Mouse (Mus musculus) brown adipose tissue, adult 24 weeks (tissue): ENCODE results near the gene Rufy4. TPM values are rescaled to one million over a fixed set of nuclear protein-coding genes. Genes with fewer than 3 reads are reported as not detected.

Experiments
- H3K27ac ChIP-seq: fragments of 200-500 bp; replicated peaks from 2 replicates; pipeline ENCODE4 v1.5.1; 2012; ENCODE audit warnings: low read depth, mild to moderate bottlenecking, low read length
- H3K4me1 ChIP-seq: fragments of 200-500 bp; 2 replicates; pipeline ENCODE4 v1.6.1; 2012; ENCODE audit warnings: low read length, mixed read lengths; ENCODE audit not compliant: control insufficient read depth, insufficient read depth, insufficient read length
- H3K4me3 ChIP-seq: fragments of 200-500 bp; 2 replicates; pipeline ENCODE4 v1.5.1; 2012; ENCODE audit warnings: low read depth, mild to moderate bottlenecking, low read length, moderate library complexity; ENCODE audit not compliant: insufficient read depth
- polyA plus RNA-seq: library from polyadenylated mRNA; stranded (reverse); fragments of >200 nt; gene quantifications from 2 replicates; pipeline ENCODE4 v1.2.4, GENCODE M21; 2012; ENCODE audit not compliant: missing spikeins, insufficient read depth, insufficient read length

The Rufy4 gene
- polyA plus RNA-seq, 1 experiment = 2.1 TPM

- H3K4me1 ChIP-seq = peaks cover 8% of the 10 kb centered on the region
- H3K27ac ChIP-seq = no peak within 1 kb of the TSS
- no peak within 1 kb of the TSS for H3K4me3 ChIP-seq
These were observed 69.1 kb downstream of the Rufy4 start, which contains the start of gene Cxcr1 for GRCm38 (mm10) chr1:74194445-74194844. Gene Cxcr1 (minus strand): TSS chr1:74194631.

GRCm38 (mm10) chr1:74195961-74196360, 70.6 kb downstream of the Rufy4 start:
- Histone ChIP-seq H3K4me1 (peaks cover 3% of the 10 kb centered on the region; the same call in 1 of the 2 replicates), H3K4me3 (no peak overlapping the region), H3K27ac (no peak overlapping the region)

DNA sequence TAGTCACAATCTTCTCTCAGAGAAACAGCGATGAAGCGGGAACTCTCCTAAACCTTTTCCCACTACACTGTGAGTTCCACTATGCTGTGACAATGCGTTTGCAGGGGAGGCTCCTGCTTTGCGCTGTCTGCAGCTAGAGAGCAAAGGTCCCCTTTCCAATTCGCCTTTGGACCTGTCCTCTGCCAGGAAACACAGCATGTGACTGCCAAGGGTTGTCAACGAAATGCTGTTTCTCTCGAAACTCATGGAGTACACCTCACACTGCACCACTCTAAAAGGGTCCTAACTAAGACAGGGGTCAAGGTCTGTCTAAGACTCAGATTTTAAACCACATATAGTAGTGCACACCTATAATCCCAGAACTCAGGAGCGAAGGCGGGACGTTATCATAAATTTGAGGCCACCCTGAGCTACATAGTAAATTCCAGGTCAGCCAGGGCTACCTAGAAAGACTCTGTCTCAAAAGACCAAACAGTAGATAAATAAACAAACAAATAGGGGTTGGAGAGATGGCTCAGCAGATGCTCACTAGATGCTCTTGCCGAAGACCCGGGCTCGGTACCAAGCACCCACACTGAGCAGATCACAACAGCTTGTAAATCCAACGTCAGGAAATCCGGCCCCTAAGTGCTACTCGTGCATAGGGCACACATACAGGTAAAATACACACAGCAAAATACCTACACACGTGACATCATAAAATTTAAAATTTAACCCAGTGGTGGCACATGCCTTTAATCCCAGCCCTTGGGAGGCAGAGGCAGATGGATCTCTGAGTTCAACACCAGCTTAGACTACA, 71.5 kb downstream of the Rufy4 start:
- peaks cover 3% of the 10 kb centered on the region; the same call in 1 of the 2 replicates for H3K4me1 ChIP-seq
- H3K4me3 ChIP-seq = no peak overlapping the region
- no peak overlapping the region for H3K27ac ChIP-seq

Other genes starting within 250 kb of the Rufy4 start
- 237 and 280 TPM in 2 replicates for gene Tns1, start 1.1 kb upstream of the Rufy4 start, polyA plus RNA-seq
- gene Cxcr2, start 28.4 kb downstream of the Rufy4 start, polyA plus RNA-seq = not detected in 2 replicates
- gene Cxcr1, start 69.1 kb downstream of the Rufy4 start, polyA plus RNA-seq = not detected in 2 replicates
- gene Arpc2, start 110.5 kb downstream of the Rufy4 start, polyA plus RNA-seq = 131 and 169 TPM in 2 replicates
- not detected in 2 replicates for gene Gpbar1, start 153.0 kb downstream of the Rufy4 start, polyA plus RNA-seq
- 66.7 and 77.7 TPM in 2 replicates for gene Aamp, start 159.2 kb downstream of the Rufy4 start, polyA plus RNA-seq
- gene Pnkd, start 159.4 kb downstream of the Rufy4 start, polyA plus RNA-seq = 117 and 146 TPM in 2 replicates
- 34.6 and 41.7 TPM in 2 replicates for gene Tmbim1, start 180.1 kb downstream of the Rufy4 start, polyA plus RNA-seq
- not detected in 2 replicates for gene Catip, start 236.6 kb downstream of the Rufy4 start, polyA plus RNA-seq
- 1.5 and 5.8 TPM in 2 replicates for gene Slc11a1, start 249.7 kb downstream of the Rufy4 start, polyA plus RNA-seq